Mouse (Mus musculus) intestine, postnatal 0 days (tissue): Measurements from ENCODE around the gene Hoxc6. TPM values are rescaled to one million over a fixed set of nuclear protein-coding genes. Genes with fewer than 3 reads are reported as not detected.
A peak's percentile ranks its signal among the peaks of the same experiment; 100 is the strongest.

Experiments used
- ATAC-seq: fragments of 200-750 bp; cut with Nextera tagmentation; 2 replicates; pipeline ENCODE4 v1.8.0; 2017; ENCODE audit warnings: mild to moderate bottlenecking, moderate TSS enrichment, moderate library complexity
- H3K27ac ChIP-seq: fragments of 300-500 bp; sonication (generic); 2 replicates; pipeline ENCODE4 v1.5.1; 2014; ENCODE audit warnings: mild to moderate bottlenecking, low read depth, low read length, moderate library complexity
- H3K27me3 ChIP-seq: fragments of 300-500 bp; sonication (generic); replicated peaks from 2 replicates; pipeline ENCODE4 v1.6.1; 2014; ENCODE audit warnings: low read length, mixed read lengths; ENCODE audit not compliant: control insufficient read depth, insufficient read depth
- H3K36me3 ChIP-seq: fragments of 300-500 bp; sonication (generic); 2 replicates; pipeline ENCODE4 v1.6.1; 2014; ENCODE audit warnings: mild to moderate bottlenecking, moderate library complexity; ENCODE audit not compliant: control insufficient read depth, insufficient read depth
- H3K4me1 ChIP-seq: fragments of 300-500 bp; sonication (generic); replicated peaks from 2 replicates; pipeline ENCODE4 v1.6.1; 2014; ENCODE audit warnings: antibody characterized with exemption, low read length, mixed read lengths; ENCODE audit not compliant: control insufficient read depth, insufficient read depth
- H3K4me2 ChIP-seq: fragments of 300-500 bp; sonication (generic); replicated peaks from 2 replicates; pipeline ENCODE4 v1.6.1; 2014; ENCODE audit warnings: low read depth, mild to moderate bottlenecking, moderate library complexity
- H3K4me3 ChIP-seq: fragments of 300-500 bp; sonication (generic); 2 replicates; pipeline ENCODE4 v1.5.1; 2014; ENCODE audit warnings: low read depth, low read length
- H3K9ac ChIP-seq: fragments of 300-500 bp; sonication (generic); 2 replicates; pipeline ENCODE4 v1.6.1; 2014; ENCODE audit warnings: mild to moderate bottlenecking, low read depth, low read length
- H3K9me3 ChIP-seq: fragments of 300-500 bp; sonication (generic); 2 replicates; pipeline ENCODE4 v1.6.1; 2016; ENCODE audit warnings: mixed run types; ENCODE audit not compliant: control insufficient read depth
- CTCF ChIP-seq: sonication (generic); IDR thresholded peaks from 2 replicates; pipeline ENCODE4 v1.5.1; 2016; ENCODE audit warnings: low read depth, mild to moderate bottlenecking, control low read depth, antibody characterized with exemption, moderate library complexity
- WGBS: fragments of 180-500 bp; shearing (Covaris S2); extraction: QIAGEN DNeasy Blood & Tissue Kit; methylation state at CpG from one replicate; pipeline ENCODE4 v1.1.7; 2014; 5-methylcytosine and 5-hydroxymethylcytosine counted together
- polyA plus RNA-seq: library from polyadenylated mRNA; unstranded; fragments of >200 nt; fragmentation: Nextera tagmentation; extraction: Ambion mirVana; gene quantifications from 2 replicates; pipeline ENCODE4 v1.2.1, GENCODE M21; 2015

The Hoxc6 gene
- polyA plus RNA-seq, 1 experiment from 2014 or later, result 3.5 TPM

- no peaks in the 10 kb centered on the region for H3K9me3 ChIP-seq
- H3K4me1 ChIP-seq, result no peaks in the 10 kb centered on the region
- H3K9ac ChIP-seq, result no peak overlapping the region
- WGBS, result 6% methylated on average over 21 of the region's 21 CpGs
- peaks cover 97% of the 10 kb centered on the region for H3K27me3 ChIP-seq
- peak; percentile 22; the same call in 1 of the 2 replicates for ATAC-seq
- H3K4me3 ChIP-seq, result no peak overlapping the region
- no peak overlapping the region for H3K27ac ChIP-seq
- H3K36me3 ChIP-seq, result no peaks in the 10 kb centered on the region
- TF ChIP-seq CTCF, result peak; percentile 91
- no peak overlapping the region; the same call in 1 of the 2 replicates for H3K4me2 ChIP-seq
Observed at GRCm38 (mm10) chr15:102987124-102987833, 10.8 kb upstream of the Hoxc6 start.

GRCm38 (mm10) chr15:102988078-102988477, 10.0 kb upstream of the Hoxc6 start:
- 40% methylated on average over 5 of the region's 5 CpGs for WGBS
- no peak overlapping the region for H3K4me2 ChIP-seq
- no peaks in the 10 kb centered on the region for H3K4me1 ChIP-seq
- H3K9me3 ChIP-seq, result no peaks in the 10 kb centered on the region
- H3K36me3 ChIP-seq, result no peaks in the 10 kb centered on the region
- H3K4me3 ChIP-seq, result no peak overlapping the region
- H3K27me3 ChIP-seq, result peaks cover 97% of the 10 kb centered on the region
- no peak for ATAC-seq
- H3K27ac ChIP-seq, result no peak overlapping the region
- TF ChIP-seq CTCF, result no peak
- H3K9ac ChIP-seq, result no peak overlapping the region

GRCm38 (mm10) chr15:102990461-102991397, 7.3 kb upstream of the Hoxc6 start, which contains the start of gene Hoxc8:
TSS of gene Hoxc8 (plus strand) at chr15:102990607.
- H3K4me3 ChIP-seq, result peak within 1 kb of the TSS; percentile 35
- H3K27ac ChIP-seq, result no peak within 1 kb of the TSS
- no peak for TF ChIP-seq CTCF
- H3K27me3 ChIP-seq, result peaks cover 96% of the 10 kb centered on the region
- H3K9ac ChIP-seq, result no peak within 1 kb of the TSS
- ATAC-seq, result no peak
- H3K9me3 ChIP-seq, result no peaks in the 10 kb centered on the region
- peak within 1 kb of the TSS; percentile 44 for H3K4me2 ChIP-seq
- H3K4me1 ChIP-seq, result no peaks in the 10 kb centered on the region
- H3K36me3 ChIP-seq, result no peaks in the 10 kb centered on the region
- whole genome bisulfite sequencing, result 2% methylated on average over 69 of the region's 69 CpGs

GRCm38 (mm10) chr15:102991782-102992181, 6.3 kb upstream of the Hoxc6 start:
- no peak for ATAC-seq
- H3K9ac ChIP-seq, result no peak overlapping the region
- no peak for TF ChIP-seq CTCF
- H3K27ac ChIP-seq, result no peak overlapping the region
- peaks cover 96% of the 10 kb centered on the region for H3K27me3 ChIP-seq
- H3K4me3 ChIP-seq, result peak overlapping the region; percentile 35
- peak overlapping the region; percentile 44 for H3K4me2 ChIP-seq
- H3K4me1 ChIP-seq, result no peaks in the 10 kb centered on the region
- 5% methylated on average over 7 of the region's 7 CpGs for WGBS
- H3K9me3 ChIP-seq, result no peaks in the 10 kb centered on the region
- H3K36me3 ChIP-seq, result no peaks in the 10 kb centered on the region

GRCm38 (mm10) chr15:102992206-102992605, 5.9 kb upstream of the Hoxc6 start:
- 8% methylated on average over 11 of the region's 11 CpGs for WGBS

GRCm38 (mm10) chr15:102992863-102993262, 5.2 kb upstream of the Hoxc6 start:
- Histone ChIP-seq H3K9ac (no peak overlapping the region), H3K27me3 (peaks cover 96% of the 10 kb centered on the region), H3K27ac (no peak overlapping the region), H3K4me1 (no peaks in the 10 kb centered on the region), H3K4me3 (no peak overlapping the region), H3K4me2 (0 out of 2 replicates have a peak overlapping the region, but pooled peaks have one; percentile 44), H3K9me3 (0 out of 2 replicates have a peak, but pooled peaks cover 2% of the 10 kb centered on the region), H3K36me3 (no peaks in the 10 kb centered on the region)
- TF ChIP-seq CTCF, result no peak
- 8% methylated on average over 3 of the region's 3 CpGs for WGBS
- no peak for ATAC-seq

More at GRCm38 (mm10) chr15:102992206-102992605, 5.9 kb upstream of the Hoxc6 start:
- H3K9ac ChIP-seq, result no peak overlapping the region
- ATAC-seq, result no peak
- H3K4me3 ChIP-seq, result peak overlapping the region; percentile 35; the same call in 1 of the 2 replicates
- H3K9me3 ChIP-seq, result no peaks in the 10 kb centered on the region
- no peak overlapping the region for H3K27ac ChIP-seq
- TF ChIP-seq CTCF, result no peak
- H3K4me2 ChIP-seq, result peak overlapping the region; percentile 44
- no peaks in the 10 kb centered on the region for H3K36me3 ChIP-seq
- no peaks in the 10 kb centered on the region for H3K4me1 ChIP-seq
- H3K27me3 ChIP-seq, result peaks cover 96% of the 10 kb centered on the region
